Mouse (Mus musculus) right cerebral cortex, postnatal 10 days (tissue): Measurements from ENCODE around the gene Olfr76.
"Not testable (repeated sequence)": the region's sequence is repeated elsewhere in the genome, so short reads cannot be mapped to it uniquely, and the experiment has no call there.

Experiments used
- DNase-seq, 2 experiments: peaks; one replicate each; pipeline ENCODE4 v3.0.0; 2021; ENCODE audit warnings: low spot score in 2 of 2

Gene Olfr76

GRCm38 (mm10) chr19:12123103-12123502 lies at the start of gene Olfr76:
TSS of gene Olfr76 (minus strand) at chr19:12123203.
- no peak for DNase-seq

- DNase-seq = not testable (repeated sequence)
Observed at GRCm38 (mm10) chr19:12170062-12170599, 47.1 kb upstream of the Olfr76 start, which contains the start of gene Olfr1555-ps1. TSS of gene Olfr1555-ps1 (minus strand) at chr19:12170112.

DNA sequence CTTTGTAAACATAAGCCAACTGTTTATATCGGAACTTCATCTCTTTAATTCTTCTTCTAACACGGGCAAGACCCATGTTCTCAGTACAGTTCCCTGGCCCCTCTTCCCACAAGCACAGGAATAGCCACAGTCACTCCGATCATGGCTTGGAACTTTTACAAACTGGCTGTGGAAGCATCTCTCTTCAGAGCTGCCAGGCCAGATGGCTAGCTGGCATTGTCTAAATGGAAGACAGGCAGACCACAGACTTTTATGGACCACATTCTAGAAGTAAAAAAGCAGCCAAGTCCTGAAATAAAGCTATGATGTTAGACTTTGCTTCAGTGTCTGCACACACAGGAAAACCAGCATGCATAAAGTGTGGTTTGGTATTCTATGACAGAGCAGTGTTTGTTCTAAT lies 22.4 kb upstream of the Olfr76 start:
- peak; percentile 62 to 79 for DNase-seq

DNA sequence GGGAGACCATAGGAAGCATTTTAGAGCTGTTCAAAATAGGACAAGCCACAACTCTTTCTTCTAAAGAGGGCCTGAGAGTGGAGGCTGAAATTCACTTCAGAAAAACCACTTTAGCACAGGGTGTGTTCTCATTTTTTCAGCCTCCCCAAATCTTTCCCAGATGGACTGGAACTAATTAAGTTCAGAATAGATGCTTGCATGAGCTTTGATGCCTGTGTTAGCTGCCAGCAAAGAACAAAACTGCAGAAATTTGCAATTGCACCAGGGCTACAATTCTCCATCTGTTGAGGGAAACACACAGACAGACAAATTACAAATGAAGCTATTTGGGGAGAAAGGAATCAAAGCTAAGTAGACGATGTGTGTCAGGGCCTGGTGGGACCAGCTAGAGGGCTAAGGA lies 20.4 kb upstream of the Olfr76 start:
- DNase-seq = peak; percentile 59 to 81

DNA sequence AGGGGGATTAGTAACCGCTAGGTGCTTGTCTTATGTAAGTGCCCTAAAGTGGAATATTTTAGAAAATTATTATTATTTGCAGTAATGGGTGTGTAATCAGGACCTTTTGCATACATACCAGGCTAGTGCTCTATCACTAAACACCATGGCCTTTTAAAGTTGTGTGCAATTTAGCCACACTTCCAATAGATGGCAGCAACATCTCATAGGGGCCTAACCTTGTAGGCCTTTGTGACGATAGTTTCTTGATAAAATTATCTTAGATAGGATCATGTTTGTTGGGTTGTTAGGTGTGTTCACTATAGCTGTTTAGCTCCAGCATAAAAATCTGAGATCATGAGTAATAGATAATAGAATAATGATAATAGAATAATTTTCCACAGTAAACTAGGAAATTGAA lies 11.3 kb upstream of the Olfr76 start:
- DNase-seq = peak; percentile 38 to 41

DNA sequence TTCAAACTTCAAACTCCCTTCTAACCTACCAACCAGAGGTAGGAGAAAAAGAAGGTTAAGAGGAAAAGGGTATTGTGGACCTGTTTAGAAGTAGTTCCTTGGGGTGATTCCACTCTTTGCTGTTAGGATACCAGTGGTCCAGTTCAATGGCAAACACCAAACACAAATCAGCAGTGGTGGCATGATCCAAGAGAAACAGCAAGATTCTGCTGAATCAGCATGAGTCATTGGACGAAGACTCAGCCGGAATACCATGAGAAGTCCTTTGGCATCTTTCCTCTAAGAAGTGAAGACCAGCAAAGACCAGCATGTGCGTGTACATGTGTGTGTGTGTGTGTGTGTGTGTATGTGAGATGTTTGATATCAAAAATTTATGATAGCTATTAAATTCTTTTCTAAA lies 6.5 kb downstream of the Olfr76 start:
- DNase-seq = no peak

DNA sequence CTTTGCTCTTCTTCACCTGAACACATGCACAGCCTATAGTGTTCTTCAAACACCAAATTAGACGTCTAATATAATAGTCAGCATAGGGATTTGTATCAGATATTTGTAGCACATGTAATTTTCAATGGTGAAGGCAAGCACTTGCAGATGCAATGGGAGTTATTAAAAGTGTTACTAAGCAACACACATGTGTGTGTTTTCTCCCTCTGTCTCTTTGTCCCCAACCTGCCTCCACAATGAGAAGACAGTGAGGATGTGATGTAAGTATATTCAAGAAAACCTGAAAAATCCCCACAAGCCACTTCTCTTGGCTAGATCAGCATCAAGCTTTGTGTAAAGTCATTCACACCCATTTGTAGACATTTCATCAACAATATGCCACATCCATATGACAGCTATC lies 7.2 kb downstream of the Olfr76 start, which contains the start of gene Olfr1428:
TSS of gene Olfr1428 (minus strand) at position 101 of the 400 bp plus-strand sequence.
- no peak for DNase-seq

GRCm38 (mm10) chr19:12113807-12114206 lies 9.2 kb downstream of the Olfr76 start:
- DNase-seq = no peak

DNA sequence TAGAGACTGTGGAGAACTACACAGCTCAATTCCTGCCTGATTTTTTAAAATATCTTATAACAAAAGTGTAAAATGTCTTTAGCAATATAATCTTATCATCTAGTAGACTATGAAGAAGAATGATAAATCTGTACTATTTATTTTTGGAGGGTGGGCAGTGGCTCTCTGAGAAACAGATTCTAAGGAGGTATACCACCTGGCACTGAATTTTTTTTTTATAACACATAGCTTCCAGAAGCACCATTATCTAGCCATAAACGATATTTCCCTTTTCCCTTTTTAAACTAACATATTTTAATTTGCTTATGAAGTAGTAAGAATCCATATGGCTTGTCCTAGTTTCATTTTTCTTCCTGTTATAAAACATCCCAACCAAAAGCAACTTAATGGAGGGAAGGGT lies 18.5 kb downstream of the Olfr76 start:
- no peak for DNase-seq

GRCm38 (mm10) chr19:12103234-12103633 lies 19.8 kb downstream of the Olfr76 start, which contains the start of gene Olfr1427:
TSS of gene Olfr1427 (minus strand) at chr19:12103334.
- no peak for DNase-seq

DNA sequence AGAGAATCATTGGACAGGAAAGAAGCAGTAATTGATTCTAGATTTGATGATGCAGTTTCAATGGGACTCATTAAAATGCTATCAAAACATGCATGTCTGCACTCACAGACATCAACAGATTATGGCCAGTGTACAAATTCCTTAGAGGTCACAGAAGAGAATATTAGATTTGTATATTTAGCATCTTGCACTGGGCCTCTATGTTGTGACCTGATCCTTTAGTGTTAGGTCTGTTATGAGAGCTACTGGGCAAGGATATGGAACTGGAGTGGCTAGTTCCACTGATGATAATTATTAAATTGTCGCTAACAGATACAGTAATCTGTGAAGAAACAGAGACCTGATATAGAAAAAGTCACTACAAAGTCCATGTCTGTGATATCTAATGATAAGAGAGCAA lies 31.1 kb downstream of the Olfr76 start, which contains the start of gene Olfr1426:
TSS of gene Olfr1426 (minus strand) at position 101 of the 400 bp plus-strand sequence.
- no peak for DNase-seq

DNA sequence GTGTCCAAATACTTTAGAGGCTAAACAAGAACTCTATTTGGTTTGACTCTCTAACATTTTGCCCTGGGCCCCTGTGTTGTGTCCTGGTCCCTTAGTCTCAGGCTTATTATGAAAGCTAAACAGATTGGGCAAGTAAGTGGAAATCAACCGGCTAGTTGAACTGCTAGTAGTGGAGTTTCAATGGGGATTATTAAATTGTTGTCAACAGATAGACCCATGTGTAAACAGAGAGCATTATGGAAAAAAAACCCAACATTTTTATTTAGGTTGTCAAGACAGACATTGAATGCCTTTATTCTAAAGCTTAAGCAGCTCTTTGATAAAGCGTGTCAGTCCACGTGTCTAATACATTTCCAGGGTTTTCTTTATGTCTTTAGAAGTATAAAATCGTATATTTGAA lies 45.4 kb downstream of the Olfr76 start, which contains the start of gene Olfr1425:
TSS of gene Olfr1425 (minus strand) at position 101 of the 400 bp plus-strand sequence.
- not testable (repeated sequence) for DNase-seq

- DNase-seq = not testable (repeated sequence)
Observed at GRCm38 (mm10) chr19:12069546-12069945, 53.5 kb downstream of the Olfr76 start.
